Mouse (Mus musculus) lung, postnatal 0 days (tissue): ENCODE measurements around the gene Rps21.

ENCODE experiments used
- CTCF ChIP-seq: IDR thresholded peaks from 2 replicates; pipeline ENCODE4 v1.5.1; 2016; ENCODE audit warnings: antibody characterized with exemption, mild to moderate bottlenecking
- EP300 ChIP-seq: IDR thresholded peaks from 2 replicates; pipeline ENCODE4 v1.6.1; 2016; ENCODE audit warnings: antibody characterized with exemption, mild to moderate bottlenecking, control low read depth

GRCm38 (mm10) chr2:180260610-180261480, 3.7 kb downstream of the Rps21 start:
- TF ChIP-seq CTCF = no peak
- TF ChIP-seq EP300 = no peak
